Comparison of ENCODE assay signal across 22 mouse cellular contexts in the genomic region with DNA sequence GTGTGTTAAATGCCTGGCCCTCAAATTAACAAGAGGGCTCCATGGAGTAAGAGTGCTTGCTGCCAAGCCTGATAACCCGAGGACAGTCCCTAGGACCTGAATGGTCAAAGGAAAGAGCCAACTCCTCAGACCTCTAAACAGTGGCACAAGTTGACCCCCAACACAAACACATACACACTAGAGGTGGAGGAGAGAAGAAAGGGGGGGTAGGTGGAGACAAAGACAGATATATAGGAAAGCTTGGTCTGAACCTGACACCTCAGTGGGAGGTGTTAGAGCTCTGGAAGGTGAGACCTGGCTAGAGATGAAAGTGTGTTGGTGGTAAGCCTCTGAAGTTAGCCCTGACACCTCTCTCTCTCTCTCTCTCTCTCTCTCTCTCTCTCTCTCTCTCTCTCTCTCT. TPM values are rescaled to one million over a fixed set of nuclear protein-coding genes. Genes with fewer than 3 reads are reported as not detected.
DNase-seq lines count a peak whose midpoint lies in the region; ATAC-seq and TF ChIP-seq lines count a peak whose summit lies in the region.
"Had no signal": no experiment of that assay in that cellular context is flagged by ENCODE, and none has a peak within 500 bp of the region (broad histone marks: within the 10 kb centered on the region; RNA-seq: fewer than 3 reads in every experiment).

No protein-coding gene starts in this region.

- peak overlapping the region; percentile 48 for H3K4me2 ChIP-seq in liver, embryonic 14.5 days (ENCODE audit: low read depth)
- H3K4me2 ChIP-seq: hindbrain, embryonic 15.5 days; midbrain, embryonic 12.5 days had no signal

- H3K36me3 ChIP-seq in erythroblast, embryonic 14.5 days (ENCODE audit: control insufficient read depth) = peaks cover 8% of the 10 kb centered on the region
- H3K36me3 ChIP-seq in liver, embryonic 14.5 days (replicated peaks; ENCODE audit: control insufficient read depth, insufficient read depth, low read depth) = no peaks in the 10 kb centered on the region
- H3K36me3 ChIP-seq: hindbrain, embryonic 10.5 days; hindbrain, embryonic 15.5 days; midbrain, embryonic 12.5 days had no signal

- TF ChIP-seq EP300 in liver, embryonic 14.5 days (IDR thresholded peaks at IDR 0.05; ENCODE audit: low read depth) = no peak

- 15% methylated on average over 1 of the region's 1 CpGs for WGBS in liver, embryonic 14.5 days (ENCODE audit: insufficient replicate concordance)

- peak overlapping the region; percentile 18 for H3K4me3 ChIP-seq in erythroblast, embryonic 14.5 days (replicated peaks)
- H3K4me3 ChIP-seq in liver, embryonic 14.5 days (ENCODE audit: insufficient read depth in 1 of 2, low read depth in 2 of 2, low read length in 2 of 2) = no peak overlapping the region
- H3K4me3 ChIP-seq: hindbrain, embryonic 10.5 days; hindbrain, embryonic 15.5 days; megakaryocyte, embryonic 14.5 days; midbrain, embryonic 12.5 days had no signal

- no peaks in the 10 kb centered on the region for H3K27me3 ChIP-seq in erythroblast, embryonic 14.5 days (ENCODE audit: control insufficient read depth)
- H3K27me3 ChIP-seq in liver, embryonic 14.5 days (ENCODE audit: control insufficient read depth, insufficient read depth, low read length) = no peaks in the 10 kb centered on the region
- H3K27me3 ChIP-seq: hindbrain, embryonic 15.5 days; megakaryocyte, embryonic 14.5 days; midbrain, embryonic 12.5 days had no signal

- peak overlapping the region; percentile 74 for H3K9ac ChIP-seq in liver, embryonic 14.5 days (replicated peaks)
- H3K9ac ChIP-seq: hindbrain, embryonic 15.5 days; midbrain, embryonic 12.5 days had no signal

- no peak for ATAC-seq in erythroblast, adult 5-6 weeks (replicated peaks; ENCODE audit: low FRiP score, poor library complexity, severe bottlenecking)
- ATAC-seq in liver, embryonic 14.5 days (ENCODE audit: insufficient read depth) = no peak
- ATAC-seq in monocyte, adult 5-6 weeks (replicated peaks; ENCODE audit: insufficient number of reproducible peaks, low FRiP score, low TSS enrichment, poor library complexity, severe bottlenecking) = peak; percentile 45; the same call in 1 of the 2 replicates
- ATAC-seq: forebrain, embryonic 16.5 days had no signal

- peak; percentile 68 for DNase-seq in induced T-regulatory cell, adult 2 months (ENCODE audit: low read depth)
- DNase-seq in liver, embryonic 14.5 days (ENCODE audit: low read depth in 3 of 3, low spot score in 3 of 3) = no peak
- no peak for DNase-seq in kidney, postnatal 14 days
- no peak for DNase-seq in adrenal gland, adult 8-10 months
- DNase-seq in adrenal gland, postnatal 10 days = no peak
- DNase-seq: cerebellum, adult 9-10 months; cerebellum, postnatal 36 days; gastrocnemius, postnatal 14 days; heart, postnatal 14 days; kidney, adult 18-20 months; kidney, postnatal 4 days; lung, postnatal 36 days; right cerebral cortex, postnatal 4 days; thymus, postnatal 14 days had no signal

- TF ChIP-seq CTCF in liver, embryonic 14.5 days (IDR thresholded peaks at IDR 0.05; ENCODE audit: low read depth) = no peak

- H3K27ac ChIP-seq in liver, embryonic 14.5 days = peak overlapping the region; percentile 98
- H3K27ac ChIP-seq: hindbrain, embryonic 10.5 days; hindbrain, embryonic 15.5 days; midbrain, embryonic 12.5 days had no signal

- H3K4me1 ChIP-seq in erythroblast, embryonic 14.5 days (ENCODE audit: control insufficient read depth) = peaks cover 98% of the 10 kb centered on the region
- H3K4me1 ChIP-seq in liver, embryonic 14.5 days (replicated peaks; ENCODE audit: control insufficient read depth in 2 of 2, insufficient read depth in 2 of 2, low read length in 1 of 2) = peaks cover 85 to 86% of the 10 kb centered on the region in 2 experiments
- H3K4me1 ChIP-seq: hindbrain, embryonic 15.5 days had no signal

- no peaks in the 10 kb centered on the region for H3K9me3 ChIP-seq in erythroblast, embryonic 14.5 days (ENCODE audit: control insufficient read depth, low read length)
- no peaks in the 10 kb centered on the region for H3K9me3 ChIP-seq in liver, embryonic 14.5 days (ENCODE audit: control insufficient read depth, low read length)
- H3K9me3 ChIP-seq: hindbrain, embryonic 10.5 days; hindbrain, embryonic 15.5 days; megakaryocyte, embryonic 14.5 days; midbrain, embryonic 12.5 days had no signal

RNA-seq across cellular contexts. Expression of gene Cd47, which starts 27.8 kb away (rescaled TPM):
- polyA plus RNA-seq in erythroblast, embryonic 14.5 days (2012) = 19.2 and 22.4 TPM in 2 replicates
- total RNA-seq in erythroblast, adult 5-6 weeks (2015; ENCODE audit: low replicate concordance) = 738 and 836 TPM in 2 replicates
- 851 and 940 TPM in 2 replicates for total RNA-seq in erythroblast, adult 5-6 weeks (2017; ENCODE audit: low replicate concordance)
- 54.3 and 82.5 TPM in 2 replicates for polyA plus RNA-seq in liver, embryonic 14.5 days (2012; rRNA removed)
- polyA plus RNA-seq in liver, embryonic 14.5 days (2014; fragmentation: Nextera tagmentation; extraction: Ambion mirVana) = 331 and 345 TPM in 2 replicates
- total RNA-seq in monocyte, adult 5-6 weeks (2017) = 293 to 337 TPM (median 305 TPM) in 3 replicates
- total RNA-seq in adrenal gland, adult 8-10 months (2022) = 100 to 1,000 TPM; 124 to 201 (median 165) TPM
- 100 to 1,000 TPM; 123 to 129 TPM for total RNA-seq in adrenal gland, postnatal 10 days (2021)
